Mouse (Mus musculus) liver, embryonic 15.5 days (tissue): ENCODE data around the gene Gm47283. TPM values are rescaled to one million over a fixed set of nuclear protein-coding genes. Genes with fewer than 3 reads are reported as not detected.
"Not testable (repeated sequence)": the region's sequence is repeated elsewhere in the genome, so short reads cannot be mapped to it uniquely, and the experiment has no call there.

Experiments used
- ATAC-seq: fragments of 200-750 bp; cut with Nextera tagmentation; 2 replicates; pipeline ENCODE4 v1.8.0; 2017; ENCODE audit warnings: moderate number of reproducible peaks, mild to moderate bottlenecking, moderate library complexity; ENCODE audit not compliant: insufficient read depth
- H3K27ac ChIP-seq: fragments of 300-500 bp; sonication (generic); replicated peaks from 2 replicates; pipeline ENCODE4 v1.5.1; 2015; ENCODE audit warnings: mild to moderate bottlenecking, inconsistent platforms
- H3K27me3 ChIP-seq: fragments of 300-500 bp; sonication (generic); 2 replicates; pipeline ENCODE4 v1.6.1; 2015; ENCODE audit warnings: mild to moderate bottlenecking, inconsistent platforms
- H3K36me3 ChIP-seq: fragments of 300-500 bp; sonication (generic); replicated peaks from 2 replicates; pipeline ENCODE4 v1.6.1; 2015; ENCODE audit warnings: moderate library complexity, mild to moderate bottlenecking, inconsistent platforms
- H3K4me1 ChIP-seq: fragments of 300-500 bp; sonication (generic); replicated peaks from 2 replicates; pipeline ENCODE4 v1.6.1; 2015; ENCODE audit warnings: inconsistent platforms
- H3K4me2 ChIP-seq: fragments of 300-500 bp; sonication (generic); 2 replicates; pipeline ENCODE4 v1.6.1; 2015; ENCODE audit warnings: moderate library complexity, mild to moderate bottlenecking, inconsistent platforms
- H3K4me3 ChIP-seq: fragments of 300-500 bp; sonication (generic); replicated peaks from 2 replicates; pipeline ENCODE4 v1.5.1; 2015; ENCODE audit warnings: mild to moderate bottlenecking, inconsistent platforms
- H3K9ac ChIP-seq: fragments of 300-500 bp; sonication (generic); 2 replicates; pipeline ENCODE4 v1.6.1; 2015; ENCODE audit warnings: moderate library complexity, mild to moderate bottlenecking, inconsistent platforms
- H3K9me3 ChIP-seq: fragments of 300-500 bp; sonication (generic); replicated peaks from 2 replicates; pipeline ENCODE4 v1.6.1; 2016; ENCODE audit warnings: inconsistent platforms
- WGBS: fragments of 180-500 bp; shearing (Covaris S2); methylation state at CpG from one replicate; pipeline ENCODE4 v1.1.7; 2015; ENCODE audit warnings: mixed read lengths; ENCODE audit not compliant: insufficient replicate concordance; 5-methylcytosine and 5-hydroxymethylcytosine counted together
- polyA plus RNA-seq: library from polyadenylated mRNA; unstranded; fragments of >200 nt; fragmentation: Nextera tagmentation; extraction: Ambion mirVana; gene quantifications from 2 replicates; pipeline ENCODE4 v1.2.1, GENCODE M21; 2015

Gene Gm47283
- polyA plus RNA-seq, 1 experiment from 2014 or later: not detected

DNA sequence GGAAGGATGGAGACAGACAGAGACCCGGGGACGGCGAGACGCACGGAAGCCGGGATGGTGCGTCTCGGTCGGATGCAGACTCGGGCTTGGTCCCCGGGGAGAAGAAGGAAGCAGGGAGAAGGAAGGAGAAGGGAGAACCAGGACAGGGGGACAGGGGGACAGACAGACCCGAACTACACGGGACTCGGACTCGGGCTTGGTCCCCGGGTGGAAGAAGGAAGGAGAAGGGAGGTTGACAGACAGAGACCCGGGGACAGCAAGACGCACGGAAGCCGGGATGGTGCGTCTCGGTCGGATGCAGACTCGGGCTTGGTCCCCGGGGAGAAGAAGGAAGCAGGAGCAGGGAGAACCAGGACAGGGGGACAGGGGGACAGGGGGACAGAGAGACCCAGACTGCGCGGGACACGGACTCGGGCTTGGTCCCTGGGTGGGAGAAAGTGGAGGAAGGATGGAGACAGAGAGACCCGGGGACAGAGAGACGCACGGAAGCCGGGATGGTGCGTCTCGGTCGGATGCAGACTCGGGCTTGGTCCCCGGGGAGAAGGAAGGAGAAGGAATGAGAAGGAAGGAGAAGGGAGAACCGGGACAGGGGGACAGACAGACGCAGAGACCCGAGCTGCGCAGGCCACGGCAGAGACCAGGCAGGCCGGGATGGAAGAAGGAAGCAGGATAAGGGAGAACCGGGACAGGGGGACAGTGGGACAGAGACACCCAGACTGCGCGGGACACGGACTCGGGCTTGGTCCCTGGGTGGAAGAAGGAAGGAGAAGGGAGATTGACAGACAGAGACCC lies 42.1 kb upstream of the Gm47283 start:
- ATAC-seq, H3K4me3 ChIP-seq, H3K4me1 ChIP-seq, H3K4me2 ChIP-seq, H3K27ac ChIP-seq, H3K27me3 ChIP-seq, H3K9ac ChIP-seq: not testable (repeated sequence)
- Histone ChIP-seq H3K9me3 (peaks cover 43% of the 10 kb centered on the region), H3K36me3 (peaks cover 56% of the 10 kb centered on the region)
- 82% methylated on average over 49 of the region's 49 CpGs for WGBS

GRCm38 (mm10) chrY:90743053-90743810 lies 41.3 kb upstream of the Gm47283 start:
- WGBS: 76% methylated on average over 44 of the region's 46 CpGs
- H3K9me3 ChIP-seq: peaks cover 43% of the 10 kb centered on the region
- H3K9ac ChIP-seq, H3K27ac ChIP-seq, H3K4me2 ChIP-seq, ATAC-seq, H3K27me3 ChIP-seq, H3K4me1 ChIP-seq, H3K4me3 ChIP-seq: not testable (repeated sequence)
- H3K36me3 ChIP-seq: peaks cover 56% of the 10 kb centered on the region

- ATAC-seq: no peak
- Histone ChIP-seq H3K4me2 (peak overlapping the region; percentile 58), H3K36me3 (peaks cover 53% of the 10 kb centered on the region), H3K9me3 (peaks cover 42% of the 10 kb centered on the region), H3K27ac (no peak overlapping the region), H3K27me3 (no peaks in the 10 kb centered on the region), H3K9ac (no peak overlapping the region), H3K4me1 (no peaks in the 10 kb centered on the region; the same call in 1 of the 2 replicates), H3K4me3 (0 out of 2 replicates have a peak overlapping the region, but pooled peaks have one; percentile 43)
- WGBS: 64% methylated on average over 7 of the region's 21 CpGs
Measured at GRCm38 (mm10) chrY:90743811-90744220, 40.7 kb upstream of the Gm47283 start.

GRCm38 (mm10) chrY:90744381-90744981 lies 40.1 kb upstream of the Gm47283 start:
- not testable (repeated sequence) for H3K4me1 ChIP-seq, H3K9ac ChIP-seq, H3K27me3 ChIP-seq
- peak overlapping the region; percentile 58 for H3K4me2 ChIP-seq
- H3K4me3 ChIP-seq: peak overlapping the region; percentile 43
- WGBS: 58% methylated on average over 51 of the region's 51 CpGs
- H3K36me3 ChIP-seq: peaks cover 46% of the 10 kb centered on the region
- peaks cover 36% of the 10 kb centered on the region for H3K9me3 ChIP-seq
- ATAC-seq: peak; percentile 85
- H3K27ac ChIP-seq: peak overlapping the region; percentile 19; the same call in 1 of the 2 replicates

GRCm38 (mm10) chrY:90745256-90745655 lies 39.3 kb upstream of the Gm47283 start:
- not testable (repeated sequence) for ATAC-seq, H3K4me3 ChIP-seq, H3K4me2 ChIP-seq, H3K4me1 ChIP-seq, H3K27me3 ChIP-seq, H3K9ac ChIP-seq, H3K27ac ChIP-seq
- WGBS: 84% methylated on average over 5 of the region's 5 CpGs
- H3K9me3 ChIP-seq: peaks cover 28% of the 10 kb centered on the region
- H3K36me3 ChIP-seq: peaks cover 38% of the 10 kb centered on the region

GRCm38 (mm10) chrY:90754721-90755120 lies 29.8 kb upstream of the Gm47283 start, which contains the start of gene Gm21860:
Gm21860 (minus strand) TSS chrY:90754821.
- no CpG with 5 or more reads among the region's 8 CpGs for WGBS
- H3K4me2 ChIP-seq, H3K27ac ChIP-seq, H3K4me3 ChIP-seq, H3K36me3 ChIP-seq, H3K4me1 ChIP-seq, H3K9ac ChIP-seq, H3K27me3 ChIP-seq, H3K9me3 ChIP-seq, ATAC-seq: not testable (repeated sequence)

- not testable (repeated sequence) for ATAC-seq, H3K4me1 ChIP-seq, H3K4me3 ChIP-seq, H3K9me3 ChIP-seq, H3K36me3 ChIP-seq, H3K9ac ChIP-seq, H3K27me3 ChIP-seq, H3K27ac ChIP-seq, H3K4me2 ChIP-seq
- WGBS: no CpG with 5 or more reads among the region's 8 CpGs
Measured at GRCm38 (mm10) chrY:90839077-90839476, 54.5 kb downstream of the Gm47283 start, which contains the start of gene Gm21748. Gm21748 (minus strand) TSS chrY:90839177.

Other genes with a start within 250 kb of the Gm47283 start
- gene Gm21860, start 29.9 kb upstream of the Gm47283 start, polyA plus RNA-seq: not detected in 2 replicates
- not detected in 2 replicates for gene Gm21748, start 54.4 kb downstream of the Gm47283 start, polyA plus RNA-seq